Mouse (Mus musculus): ENCODE data around the gene Il11ra1. TPM values are rescaled to one million over a fixed set of nuclear protein-coding genes. Genes with fewer than 3 reads are reported as not detected.

Il11ra1 gene
- polyA plus RNA-seq, 2 experiments = 247 to 384 TPM

GRCm38 (mm10) chr4:41739260-41739659, 39.5 kb downstream of the Il11ra1 start:
- ATAC-seq (ENCODE audit: low FRiP score, low read depth) (no peak), DNase-seq (ENCODE audit: low spot score) (no peak)
- 95% methylated on average over 13 of the region's 13 CpGs for WGBS
- Histone ChIP-seq H3K9ac (ENCODE audit: low read depth, low read length, severe bottlenecking) (no peak overlapping the region), H3K27ac (replicated peaks; ENCODE audit: low read depth, low read length) (no peak overlapping the region), H3K4me1 (ENCODE audit: control insufficient read depth, insufficient read depth, low read length) (peaks cover 11% of the 10 kb centered on the region), H3K27me3 (ENCODE audit: control insufficient read depth, insufficient read depth, low read length) (no peaks in the 10 kb centered on the region), H3K36me3 (ENCODE audit: control insufficient read depth, insufficient read depth, low read length) (peaks cover 8% of the 10 kb centered on the region), H3K4me3 (replicated peaks; ENCODE audit: low read length) (no peak overlapping the region), H3K4me2 (replicated peaks; ENCODE audit: low read depth, low read length, severe bottlenecking) (no peak overlapping the region), H3K9me3 (ENCODE audit: control insufficient read depth, low read length) (no peaks in the 10 kb centered on the region)
- TF ChIP-seq POLR2A (IDR thresholded peaks at IDR 0.05; ENCODE audit: borderline replicate concordance, extremely low read depth, insufficient read depth, insufficient read length) = no peak

DNA sequence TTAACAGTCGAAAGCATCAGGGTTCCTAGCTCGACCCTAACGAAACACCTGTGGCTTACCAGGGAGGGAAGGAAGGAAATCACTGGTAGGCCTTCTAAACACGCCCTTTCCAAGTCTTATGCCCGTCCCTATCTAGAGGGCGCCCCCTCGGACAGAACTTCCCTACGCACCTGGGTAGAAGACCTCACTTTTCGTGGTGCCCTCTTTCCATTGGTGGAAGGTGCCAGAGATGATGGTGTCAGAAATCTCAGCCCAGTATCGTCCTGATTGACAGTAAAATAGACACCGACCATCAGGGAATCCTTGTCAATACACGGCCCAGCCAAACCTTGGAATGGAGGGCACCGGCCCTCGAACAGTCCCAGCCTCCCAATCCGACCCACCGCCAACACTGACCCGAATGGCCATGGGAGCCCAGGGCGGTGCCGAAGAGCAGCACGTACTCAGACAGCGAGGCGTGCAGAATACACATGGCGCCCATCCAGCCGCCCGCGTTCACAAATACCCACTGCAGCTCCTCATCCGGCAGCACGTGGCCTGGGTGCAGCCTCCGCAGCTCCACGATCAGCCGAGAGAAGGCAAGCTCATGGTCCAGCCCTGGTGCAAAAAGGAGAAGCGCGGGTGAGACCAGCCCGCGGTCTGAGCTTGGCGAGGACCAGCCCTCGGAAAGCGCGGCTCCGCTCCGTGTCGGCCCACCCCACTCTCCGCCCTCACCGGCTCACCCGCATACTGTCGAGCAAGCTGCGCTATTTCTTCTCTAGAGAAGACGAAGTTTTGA, 40.8 kb downstream of the Il11ra1 start:
- peak overlapping the region; percentile 53 for H3K4me3 ChIP-seq (replicated peaks; ENCODE audit: low read length)
- 2% methylated on average over 46 of the region's 48 CpGs for WGBS
- peaks cover 11% of the 10 kb centered on the region for H3K4me1 ChIP-seq (ENCODE audit: control insufficient read depth, insufficient read depth, low read length)
- TF ChIP-seq POLR2A (IDR thresholded peaks at IDR 0.05; ENCODE audit: borderline replicate concordance, extremely low read depth, insufficient read depth, insufficient read length) = no peak
- peak overlapping the region; percentile 63 for H3K9ac ChIP-seq (ENCODE audit: low read depth, low read length, severe bottlenecking)
- DNase-seq (ENCODE audit: low spot score) (peak; percentile 23), ATAC-seq (ENCODE audit: low FRiP score, low read depth) (peak; percentile 84)
- H3K9me3 ChIP-seq (ENCODE audit: control insufficient read depth, low read length) = no peaks in the 10 kb centered on the region
- peak overlapping the region; percentile 58 for H3K4me2 ChIP-seq (replicated peaks; ENCODE audit: low read depth, low read length, severe bottlenecking)
- H3K27me3 ChIP-seq (ENCODE audit: control insufficient read depth, insufficient read depth, low read length) = no peaks in the 10 kb centered on the region
- peaks cover 8% of the 10 kb centered on the region for H3K36me3 ChIP-seq (ENCODE audit: control insufficient read depth, insufficient read depth, low read length)
- H3K27ac ChIP-seq (replicated peaks; ENCODE audit: low read depth, low read length) = peak overlapping the region; percentile 76

DNA sequence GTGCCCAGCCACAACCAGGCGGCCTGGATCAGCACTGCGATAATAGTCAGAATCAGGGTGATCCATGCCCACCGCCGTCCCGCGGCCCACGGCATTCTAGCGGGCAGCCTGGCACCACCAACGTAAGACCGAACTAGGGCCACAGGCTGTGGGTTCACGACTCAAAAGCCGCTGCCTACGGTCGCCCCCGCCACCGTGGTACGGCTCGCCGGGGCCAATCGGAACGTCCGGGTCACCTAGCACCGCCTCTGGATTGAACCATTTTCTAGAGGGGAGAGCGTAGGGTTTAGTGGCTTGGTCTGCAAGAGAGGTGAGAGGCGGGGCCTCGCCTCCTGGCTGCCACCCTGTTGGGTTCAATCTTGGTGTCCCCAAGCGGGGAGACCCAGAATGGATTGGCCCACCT, 41.4 kb downstream of the Il11ra1 start:
- WGBS = 1% methylated on average over 27 of the region's 27 CpGs
- H3K36me3 ChIP-seq (ENCODE audit: control insufficient read depth, insufficient read depth, low read length) = peaks cover 8% of the 10 kb centered on the region
- peaks cover 11% of the 10 kb centered on the region for H3K4me1 ChIP-seq (ENCODE audit: control insufficient read depth, insufficient read depth, low read length)
- H3K27me3 ChIP-seq (ENCODE audit: control insufficient read depth, insufficient read depth, low read length) = no peaks in the 10 kb centered on the region
- TF ChIP-seq POLR2A (IDR thresholded peaks at IDR 0.05; ENCODE audit: borderline replicate concordance, extremely low read depth, insufficient read depth, insufficient read length) = no peak
- DNase-seq (ENCODE audit: low spot score) (peak; percentile 97), ATAC-seq (ENCODE audit: low FRiP score, low read depth) (peak; percentile 96)
- peak overlapping the region; percentile 53 for H3K4me3 ChIP-seq (replicated peaks; ENCODE audit: low read length)
- H3K9me3 ChIP-seq (ENCODE audit: control insufficient read depth, low read length) = peaks cover 3% of the 10 kb centered on the region; the same call in 1 of the 2 replicates
- peak overlapping the region; percentile 63 for H3K9ac ChIP-seq (ENCODE audit: low read depth, low read length, severe bottlenecking)
- H3K4me2 ChIP-seq (replicated peaks; ENCODE audit: low read depth, low read length, severe bottlenecking) = peak overlapping the region; percentile 58
- peak overlapping the region; percentile 76 for H3K27ac ChIP-seq (replicated peaks; ENCODE audit: low read depth, low read length)

DNA sequence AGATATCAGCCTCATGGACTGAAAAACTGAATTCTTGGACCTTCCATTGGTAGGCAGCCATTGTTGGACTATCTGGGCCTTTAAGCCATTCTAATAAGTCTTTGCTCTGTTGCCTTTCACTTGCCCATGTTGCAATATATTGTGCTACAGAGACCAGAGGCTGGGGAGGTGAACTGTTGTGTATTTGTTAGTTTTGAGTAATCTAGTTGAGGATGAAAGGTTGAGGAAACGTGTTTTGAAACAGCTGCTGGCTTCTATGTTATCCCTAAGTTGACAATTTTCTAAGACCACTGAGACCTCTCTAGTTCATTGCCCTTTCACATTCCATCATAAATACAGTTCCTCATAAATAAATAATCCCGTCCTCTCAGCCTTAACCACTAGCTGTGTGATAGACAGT, 44.3 kb downstream of the Il11ra1 start:
- H3K4me3 ChIP-seq (replicated peaks; ENCODE audit: low read length) = no peak overlapping the region
- peaks cover 4% of the 10 kb centered on the region for H3K36me3 ChIP-seq (ENCODE audit: control insufficient read depth, insufficient read depth, low read length)
- no peak for DNase-seq (ENCODE audit: low spot score)
- H3K27ac ChIP-seq (replicated peaks; ENCODE audit: low read depth, low read length) = no peak overlapping the region
- no peaks in the 10 kb centered on the region for H3K27me3 ChIP-seq (ENCODE audit: control insufficient read depth, insufficient read depth, low read length)
- no peak for ATAC-seq (ENCODE audit: low FRiP score, low read depth)
- no peak overlapping the region for H3K9ac ChIP-seq (ENCODE audit: low read depth, low read length, severe bottlenecking)
- 69% methylated on average over 2 of the region's 2 CpGs for WGBS
- peaks cover 11% of the 10 kb centered on the region; the same call in 1 of the 2 replicates for H3K9me3 ChIP-seq (ENCODE audit: control insufficient read depth, low read length)
- peaks cover 11% of the 10 kb centered on the region for H3K4me1 ChIP-seq (ENCODE audit: control insufficient read depth, insufficient read depth, low read length)
- H3K4me2 ChIP-seq (replicated peaks; ENCODE audit: low read depth, low read length, severe bottlenecking) = no peak overlapping the region
- no peak for TF ChIP-seq POLR2A (IDR thresholded peaks at IDR 0.05; ENCODE audit: borderline replicate concordance, extremely low read depth, insufficient read depth, insufficient read length)

DNA sequence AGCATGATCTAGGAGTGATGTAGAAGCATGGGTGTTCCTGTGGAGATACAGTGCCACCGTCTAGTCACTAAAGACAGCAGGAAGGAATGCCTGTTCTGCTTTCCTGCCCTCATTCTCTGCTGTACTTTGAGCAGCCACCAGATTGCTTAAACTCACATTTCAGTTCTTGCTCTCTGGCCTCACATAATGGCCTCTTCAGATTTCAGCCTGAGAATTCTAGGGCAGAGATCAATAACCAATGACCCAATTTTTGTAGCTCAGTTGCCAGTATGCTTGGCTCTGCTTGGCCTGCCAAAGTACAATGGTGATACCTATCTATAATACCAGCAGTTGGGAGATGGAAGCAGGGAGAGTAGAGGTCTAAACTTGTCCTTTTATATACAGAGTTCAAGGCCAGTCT, 45.2 kb downstream of the Il11ra1 start:
- no peak for TF ChIP-seq POLR2A (IDR thresholded peaks at IDR 0.05; ENCODE audit: borderline replicate concordance, extremely low read depth, insufficient read depth, insufficient read length)
- H3K9me3 ChIP-seq (ENCODE audit: control insufficient read depth, low read length) = peaks cover 11% of the 10 kb centered on the region; the same call in 1 of the 2 replicates
- no peaks in the 10 kb centered on the region for H3K27me3 ChIP-seq (ENCODE audit: control insufficient read depth, insufficient read depth, low read length)
- no peak overlapping the region for H3K9ac ChIP-seq (ENCODE audit: low read depth, low read length, severe bottlenecking)
- H3K36me3 ChIP-seq (ENCODE audit: control insufficient read depth, insufficient read depth, low read length) = no peaks in the 10 kb centered on the region
- 93% methylated on average over 1 of the region's 1 CpGs for WGBS
- no peak overlapping the region for H3K4me3 ChIP-seq (replicated peaks; ENCODE audit: low read length)
- H3K27ac ChIP-seq (replicated peaks; ENCODE audit: low read depth, low read length) = no peak overlapping the region
- H3K4me1 ChIP-seq (ENCODE audit: control insufficient read depth, insufficient read depth, low read length) = 0 out of 2 replicates have a peak, but pooled peaks cover 4% of the 10 kb centered on the region
- DNase-seq (ENCODE audit: low spot score) (no peak), ATAC-seq (ENCODE audit: low FRiP score, low read depth) (no peak)
- H3K4me2 ChIP-seq (replicated peaks; ENCODE audit: low read depth, low read length, severe bottlenecking) = no peak overlapping the region

Measured in limb, embryonic 14.5 days (tissue).